8 mouse cellular contexts compared by ENCODE assay signal in genomic region chr6:33126574-33126973, GRCm38 (mm10).
DNase-seq lines count a peak whose midpoint lies in the region; ATAC-seq and TF ChIP-seq lines count a peak whose summit lies in the region.

No protein-coding gene starts in this region.

- peak; percentile 44 to 84 for DNase-seq in heart, adult 18-20 months
- peak; percentile 66 for DNase-seq in c-Kit-positive CD71-positive TER-119-negative erythroid progenitor cells, embryonic 14.5 days (ENCODE audit: low read depth)
- peak; percentile 65 for DNase-seq in forebrain, postnatal 0 days
- DNase-seq in left cerebral cortex, postnatal 4 days = peak; percentile 67
- DNase-seq in testis, postnatal 14 days (ENCODE audit: low spot score) = peak; percentile 44

- no peaks in the 10 kb centered on the region for H3K27me3 ChIP-seq in heart, embryonic 12.5 days (replicated peaks)
- no peaks in the 10 kb centered on the region for H3K27me3 ChIP-seq in forebrain, postnatal 0 days (ENCODE audit: insufficient read depth, low read length)
- no peaks in the 10 kb centered on the region for H3K27me3 ChIP-seq in hindbrain, embryonic 16.5 days (replicated peaks; ENCODE audit: control insufficient read depth, insufficient read depth, low read length)
- no peaks in the 10 kb centered on the region for H3K27me3 ChIP-seq in neural tube, embryonic 12.5 days (replicated peaks)

- peak; percentile 65 for TF ChIP-seq CTCF in forebrain, postnatal 0 days (IDR thresholded peaks at IDR 0.05; ENCODE audit: low read depth)

- 7% methylated on average over 8 of the region's 8 CpGs for WGBS in heart, embryonic 12.5 days
- WGBS in forebrain, postnatal 0 days = 10% methylated on average over 8 of the region's 8 CpGs
- 7% methylated on average over 8 of the region's 8 CpGs for WGBS in hindbrain, embryonic 16.5 days
- WGBS in neural tube, embryonic 12.5 days = 6% methylated on average over 8 of the region's 8 CpGs

- ATAC-seq in heart, embryonic 12.5 days (ENCODE audit: insufficient number of reproducible peaks, low FRiP score) = no peak
- no peak for ATAC-seq in forebrain, postnatal 0 days
- ATAC-seq in hindbrain, embryonic 16.5 days = no peak
- ATAC-seq in neural tube, embryonic 12.5 days (ENCODE audit: low FRiP score, low read depth) = 0 out of 2 replicates have a peak, but pooled peaks have one; percentile 41

- H3K4me2 ChIP-seq in heart, embryonic 12.5 days = no peak overlapping the region
- no peak overlapping the region for H3K4me2 ChIP-seq in forebrain, postnatal 0 days (ENCODE audit: low read depth)
- H3K4me2 ChIP-seq in hindbrain, embryonic 16.5 days (ENCODE audit: low read length) = 0 out of 2 replicates have a peak overlapping the region, but pooled peaks have one; percentile 4
- H3K4me2 ChIP-seq in neural tube, embryonic 12.5 days (replicated peaks) = no peak overlapping the region

- H3K27ac ChIP-seq in heart, embryonic 12.5 days (ENCODE audit: poor library complexity, severe bottlenecking) = no peak overlapping the region
- H3K27ac ChIP-seq in forebrain, postnatal 0 days (ENCODE audit: low read depth, low read length) = no peak overlapping the region
- no peak overlapping the region for H3K27ac ChIP-seq in hindbrain, embryonic 16.5 days (ENCODE audit: low read depth, low read length)
- no peak overlapping the region for H3K27ac ChIP-seq in neural tube, embryonic 12.5 days

- H3K4me3 ChIP-seq in heart, embryonic 12.5 days = no peak overlapping the region
- H3K4me3 ChIP-seq in forebrain, postnatal 0 days (ENCODE audit: low read depth, low read length) = no peak overlapping the region
- no peak overlapping the region for H3K4me3 ChIP-seq in hindbrain, embryonic 16.5 days (ENCODE audit: low read length)
- H3K4me3 ChIP-seq in neural tube, embryonic 12.5 days = no peak overlapping the region

- no peak overlapping the region for H3K9ac ChIP-seq in heart, embryonic 12.5 days
- no peak overlapping the region for H3K9ac ChIP-seq in forebrain, postnatal 0 days
- H3K9ac ChIP-seq in hindbrain, embryonic 16.5 days (ENCODE audit: low read depth, low read length) = no peak overlapping the region
- no peak overlapping the region for H3K9ac ChIP-seq in neural tube, embryonic 12.5 days

- intact Hi-C loops in left cerebral cortex, postnatal 4 days (cut with DNase I) = no loop called here

- no peaks in the 10 kb centered on the region for H3K9me3 ChIP-seq in heart, embryonic 12.5 days (replicated peaks)
- no peaks in the 10 kb centered on the region for H3K9me3 ChIP-seq in forebrain, postnatal 0 days (ENCODE audit: low read length)
- no peaks in the 10 kb centered on the region for H3K9me3 ChIP-seq in hindbrain, embryonic 16.5 days (ENCODE audit: control insufficient read depth, low read length)
- H3K9me3 ChIP-seq in neural tube, embryonic 12.5 days = no peaks in the 10 kb centered on the region

- no peaks in the 10 kb centered on the region for H3K36me3 ChIP-seq in heart, embryonic 12.5 days
- H3K36me3 ChIP-seq in forebrain, postnatal 0 days (ENCODE audit: insufficient read depth) = no peaks in the 10 kb centered on the region
- H3K36me3 ChIP-seq in hindbrain, embryonic 16.5 days (ENCODE audit: control insufficient read depth, insufficient read depth, low read length) = no peaks in the 10 kb centered on the region
- no peaks in the 10 kb centered on the region for H3K36me3 ChIP-seq in neural tube, embryonic 12.5 days

- H3K4me1 ChIP-seq in heart, embryonic 12.5 days (replicated peaks) = 0 out of 2 replicates have a peak, but pooled peaks cover 3% of the 10 kb centered on the region
- no peaks in the 10 kb centered on the region for H3K4me1 ChIP-seq in forebrain, postnatal 0 days (ENCODE audit: insufficient read depth)
- H3K4me1 ChIP-seq in hindbrain, embryonic 16.5 days (ENCODE audit: control insufficient read depth, insufficient read depth, low read depth, low read length) = no peaks in the 10 kb centered on the region
- H3K4me1 ChIP-seq in neural tube, embryonic 12.5 days = no peaks in the 10 kb centered on the region
